Mouse (Mus musculus): ENCODE data around the gene Arl13b.

The Arl13b gene

GRCm38 (mm10) chr16:62814491-62814890, 32.3 kb downstream of the Arl13b start, which contains the start of gene Stx19:
TSS of gene Stx19 (plus strand) at chr16:62814676.
- DNase-seq (ENCODE audit: low read depth, low spot score): no peak

- no peak for DNase-seq (ENCODE audit: low read depth, low spot score)
Observed at GRCm38 (mm10) chr16:62813790-62814189, 33.0 kb downstream of the Arl13b start.

- DNase-seq (ENCODE audit: low read depth, low spot score): no peak
Observed at GRCm38 (mm10) chr16:62810855-62811254, 36.0 kb downstream of the Arl13b start.

- DNase-seq (ENCODE audit: low read depth, low spot score): no peak
Observed at GRCm38 (mm10) chr16:62807249-62807979, 39.4 kb downstream of the Arl13b start.

- no peak for DNase-seq (ENCODE audit: low read depth, low spot score)
Observed at GRCm38 (mm10) chr16:62804621-62805020, 42.2 kb downstream of the Arl13b start.

- DNase-seq (ENCODE audit: low read depth, low spot score): no peak
Observed at GRCm38 (mm10) chr16:62799839-62800238, 47.0 kb downstream of the Arl13b start.

- no peak for DNase-seq (ENCODE audit: low read depth, low spot score)
Observed at GRCm38 (mm10) chr16:62799426-62799825, 47.4 kb downstream of the Arl13b start.

GRCm38 (mm10) chr16:62798808-62799207, 48.0 kb downstream of the Arl13b start:
- DNase-seq (ENCODE audit: low read depth, low spot score): no peak

- DNase-seq (ENCODE audit: low read depth, low spot score): no peak
Observed at GRCm38 (mm10) chr16:62796608-62797007, 50.2 kb downstream of the Arl13b start.

- peak; percentile 95 for DNase-seq (ENCODE audit: low read depth, low spot score)
Observed at GRCm38 (mm10) chr16:62786621-62787331, 60.1 kb downstream of the Arl13b start, which contains the start of gene Nsun3. TSS of gene Nsun3 (minus strand) at chr16:62786818.

- no peak for DNase-seq (ENCODE audit: low read depth, low spot score)
Observed at GRCm38 (mm10) chr16:62782229-62782628, 64.6 kb downstream of the Arl13b start.

- no peak for DNase-seq (ENCODE audit: low read depth, low spot score)
Observed at GRCm38 (mm10) chr16:62778282-62778681, 68.6 kb downstream of the Arl13b start.

- DNase-seq (ENCODE audit: low read depth, low spot score): no peak
Observed at GRCm38 (mm10) chr16:62776034-62776433, 70.8 kb downstream of the Arl13b start.

GRCm38 (mm10) chr16:62773462-62773861, 73.4 kb downstream of the Arl13b start:
- DNase-seq (ENCODE audit: low read depth, low spot score): no peak

GRCm38 (mm10) chr16:62758340-62758739, 88.5 kb downstream of the Arl13b start:
- peak; percentile 23 for DNase-seq (ENCODE audit: low read depth, low spot score)

GRCm38 (mm10) chr16:62755307-62755706, 91.5 kb downstream of the Arl13b start:
- DNase-seq (ENCODE audit: low read depth, low spot score): no peak

- no peak for DNase-seq (ENCODE audit: low read depth, low spot score)
Observed at GRCm38 (mm10) chr16:62753597-62753996, 93.2 kb downstream of the Arl13b start.

GRCm38 (mm10) chr16:62753079-62753478, 93.8 kb downstream of the Arl13b start:
- no peak for DNase-seq (ENCODE audit: low read depth, low spot score)

- DNase-seq (ENCODE audit: low read depth, low spot score): no peak
Observed at GRCm38 (mm10) chr16:62745875-62746274, 101.0 kb downstream of the Arl13b start.

All from embryo, embryonic 11.5 days (tissue).